Comparison of ENCODE assay signal across 13 mouse cellular contexts in the genomic region with DNA sequence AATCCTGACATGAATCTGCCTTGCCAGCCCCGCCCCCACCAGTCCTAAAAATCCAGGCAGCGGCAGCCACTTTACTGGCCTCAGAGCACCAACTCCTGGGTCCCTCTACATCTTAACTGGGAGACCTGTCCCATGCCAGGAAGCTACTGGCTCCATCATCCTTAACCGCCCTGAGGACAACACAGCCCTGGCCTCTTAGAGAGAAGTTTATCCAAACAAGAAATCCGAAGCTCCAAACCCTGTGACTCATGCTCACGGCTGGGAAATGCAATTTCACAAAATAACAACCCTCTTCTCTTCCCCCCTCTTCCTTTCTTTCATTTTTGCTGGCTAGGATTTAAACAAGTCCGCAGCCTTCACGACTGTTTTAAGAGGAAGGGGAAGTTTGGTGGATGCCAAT. TPM values are rescaled to one million over a fixed set of nuclear protein-coding genes. Genes with fewer than 3 reads are reported as not detected.
DNase-seq lines count a peak whose midpoint lies in the region; ATAC-seq and TF ChIP-seq lines count a peak whose summit lies in the region.
"Had no signal": no experiment of that assay in that cellular context is flagged by ENCODE, and none has a peak within 500 bp of the region (broad histone marks: within the 10 kb centered on the region; RNA-seq: fewer than 3 reads in every experiment).

No protein-coding gene starts in this region.

- H3K9ac ChIP-seq in kidney, embryonic 15.5 days, result no peak overlapping the region
- H3K9ac ChIP-seq in limb, embryonic 14.5 days (ENCODE audit: low read depth, low read length, severe bottlenecking), result no peak overlapping the region
- no peak overlapping the region for H3K9ac ChIP-seq in midbrain, embryonic 14.5 days (replicated peaks; ENCODE audit: low read length)
- H3K9ac ChIP-seq: hindbrain, embryonic 15.5 days had no signal

- H3K4me1 ChIP-seq in kidney, embryonic 15.5 days, result peaks cover 58% of the 10 kb centered on the region
- peaks cover 63% of the 10 kb centered on the region for H3K4me1 ChIP-seq in limb, embryonic 14.5 days (ENCODE audit: control insufficient read depth, insufficient read depth, low read length)
- H3K4me1 ChIP-seq in midbrain, embryonic 14.5 days (ENCODE audit: control insufficient read depth, insufficient read depth, low read length), result peaks cover 12% of the 10 kb centered on the region

- ATAC-seq in kidney, embryonic 15.5 days (replicated peaks; ENCODE audit: low FRiP score), result no peak
- ATAC-seq in common myeloid progenitor, adult 5-6 weeks (replicated peaks; ENCODE audit: low read depth, poor library complexity, severe bottlenecking), result 0 out of 2 replicates have a peak, but pooled peaks have one; percentile 34
- ATAC-seq in limb, embryonic 14.5 days (ENCODE audit: low FRiP score, low read depth), result no peak
- no peak for ATAC-seq in midbrain, embryonic 14.5 days (ENCODE audit: low FRiP score, low TSS enrichment)
- ATAC-seq: forebrain, embryonic 16.5 days had no signal

- H3K27ac ChIP-seq in kidney, embryonic 15.5 days, result peak overlapping the region; percentile 67
- H3K27ac ChIP-seq in limb, embryonic 14.5 days (replicated peaks; ENCODE audit: low read depth, low read length), result 0 out of 2 replicates have a peak overlapping the region, but pooled peaks have one; percentile 49
- no peak overlapping the region for H3K27ac ChIP-seq in midbrain, embryonic 14.5 days (replicated peaks; ENCODE audit: low read depth, low read length)
- H3K27ac ChIP-seq: hindbrain, embryonic 15.5 days had no signal

- TF ChIP-seq POLR2A in limb, embryonic 14.5 days (IDR thresholded peaks at IDR 0.05; ENCODE audit: borderline replicate concordance, extremely low read depth, insufficient read depth, insufficient read length), result no peak

- no peaks in the 10 kb centered on the region for H3K27me3 ChIP-seq in kidney, embryonic 15.5 days
- no peaks in the 10 kb centered on the region for H3K27me3 ChIP-seq in limb, embryonic 14.5 days (ENCODE audit: control insufficient read depth, insufficient read depth, low read length)
- no peaks in the 10 kb centered on the region for H3K27me3 ChIP-seq in midbrain, embryonic 14.5 days (ENCODE audit: control insufficient read depth, insufficient read depth, low read length)
- H3K27me3 ChIP-seq: hindbrain, embryonic 15.5 days had no signal

- H3K9me3 ChIP-seq in kidney, embryonic 15.5 days (replicated peaks), result no peaks in the 10 kb centered on the region
- no peaks in the 10 kb centered on the region for H3K9me3 ChIP-seq in limb, embryonic 14.5 days (ENCODE audit: control insufficient read depth, low read length)
- no peaks in the 10 kb centered on the region for H3K9me3 ChIP-seq in midbrain, embryonic 14.5 days (ENCODE audit: control insufficient read depth, low read length)
- H3K9me3 ChIP-seq: hindbrain, embryonic 15.5 days; megakaryocyte, embryonic 14.5 days had no signal

- H3K4me3 ChIP-seq in kidney, embryonic 15.5 days (replicated peaks), result no peak overlapping the region
- no peak overlapping the region for H3K4me3 ChIP-seq in limb, embryonic 14.5 days (replicated peaks; ENCODE audit: low read length)
- H3K4me3 ChIP-seq in midbrain, embryonic 14.5 days (replicated peaks; ENCODE audit: low read depth, low read length), result no peak overlapping the region
- H3K4me3 ChIP-seq: hindbrain, embryonic 15.5 days; megakaryocyte, embryonic 14.5 days had no signal

- no peak overlapping the region for H3K4me2 ChIP-seq in kidney, embryonic 15.5 days
- H3K4me2 ChIP-seq in limb, embryonic 14.5 days (replicated peaks; ENCODE audit: low read depth, low read length, severe bottlenecking), result 0 out of 2 replicates have a peak overlapping the region, but pooled peaks have one; percentile 5
- no peak overlapping the region for H3K4me2 ChIP-seq in midbrain, embryonic 14.5 days (ENCODE audit: low read length)
- H3K4me2 ChIP-seq: hindbrain, embryonic 15.5 days had no signal

- H3K36me3 ChIP-seq in kidney, embryonic 15.5 days, result peaks cover 4% of the 10 kb centered on the region; the same call in 1 of the 2 replicates
- H3K36me3 ChIP-seq in limb, embryonic 14.5 days (ENCODE audit: control insufficient read depth, insufficient read depth, low read length), result peaks cover 40% of the 10 kb centered on the region
- H3K36me3 ChIP-seq in midbrain, embryonic 14.5 days (ENCODE audit: control insufficient read depth, insufficient read depth, low read length), result no peaks in the 10 kb centered on the region
- H3K36me3 ChIP-seq: hindbrain, embryonic 15.5 days had no signal

- WGBS in kidney, embryonic 15.5 days, result 24% methylated on average over 7 of the region's 7 CpGs
- 25% methylated on average over 7 of the region's 7 CpGs for WGBS in limb, embryonic 14.5 days
- WGBS in midbrain, embryonic 14.5 days, result 77% methylated on average over 7 of the region's 7 CpGs

- DNase-seq in kidney, postnatal 25 days, result no peak
- peak; percentile 70 for DNase-seq in Muller cell, postnatal 12 days (ENCODE audit: inconsistent ontology term)
- DNase-seq in limb, embryonic 14.5 days (ENCODE audit: low spot score), result no peak
- no peak for DNase-seq in midbrain, embryonic 14.5 days
- DNase-seq in spleen, postnatal 14 days (ENCODE audit: low spot score in 2 of 2), result no peak
- DNase-seq: adrenal gland, postnatal 25 days; layer of hippocampus, postnatal 36 days; right cerebral cortex, postnatal 14 days had no signal

RNA-seq across cellular contexts. Expression of a gene that starts 9.3 kb away (rescaled TPM):
- 18.3 and 21.0 TPM in 2 replicates for polyA plus RNA-seq in kidney, embryonic 15.5 days (2015; fragmentation: Nextera tagmentation; extraction: Ambion mirVana)
- total RNA-seq in common myeloid progenitor, adult 5-6 weeks (2017), result 1.8 and 3.7 TPM in 2 replicates
- polyA plus RNA-seq in limb, embryonic 14.5 days (2012; rRNA removed), result 52.7 and 58.0 TPM in 2 replicates
- 45.1 and 49.3 TPM in 2 replicates for polyA plus RNA-seq in limb, embryonic 14.5 days (2014; fragmentation: Nextera tagmentation; extraction: Ambion mirVana)
- 8.1 and 13.6 TPM in 2 replicates for polyA plus RNA-seq in midbrain, embryonic 14.5 days (2014; fragmentation: Nextera tagmentation; extraction: Ambion mirVana)
